Mouse (Mus musculus) embryonic facial prominence, embryonic 15.5 days (tissue): ENCODE results near the gene Flcn. TPM values are rescaled to one million over a fixed set of nuclear protein-coding genes. Genes with fewer than 3 reads are reported as not detected.

Source experiments
- ATAC-seq: fragments of 200-750 bp; cut with Nextera tagmentation; 2 replicates; pipeline ENCODE4 v1.8.0; 2017; ENCODE audit warnings: low read depth, moderate TSS enrichment; ENCODE audit not compliant: insufficient number of reproducible peaks, low FRiP score, low TSS enrichment
- H3K27ac ChIP-seq: fragments of 300-500 bp; sonication (generic); replicated peaks from 2 replicates; pipeline ENCODE4 v1.5.1; 2015; ENCODE audit warnings: mild to moderate bottlenecking, inconsistent platforms
- H3K27me3 ChIP-seq: fragments of 300-500 bp; sonication (generic); 2 replicates; pipeline ENCODE4 v1.6.1; 2015; ENCODE audit warnings: inconsistent platforms
- H3K36me3 ChIP-seq: fragments of 300-500 bp; sonication (generic); 2 replicates; pipeline ENCODE4 v1.6.1; 2015; ENCODE audit warnings: mild to moderate bottlenecking, inconsistent platforms
- H3K4me1 ChIP-seq: fragments of 300-500 bp; sonication (generic); 2 replicates; pipeline ENCODE4 v1.6.1; 2015; ENCODE audit warnings: inconsistent platforms
- H3K4me2 ChIP-seq: fragments of 300-500 bp; sonication (generic); replicated peaks from 2 replicates; pipeline ENCODE4 v1.6.1; 2015; ENCODE audit warnings: mild to moderate bottlenecking, inconsistent platforms
- H3K4me3 ChIP-seq: fragments of 300-500 bp; sonication (generic); replicated peaks from 2 replicates; pipeline ENCODE4 v1.5.1; 2015; ENCODE audit warnings: mild to moderate bottlenecking, inconsistent platforms
- H3K9ac ChIP-seq: fragments of 300-500 bp; sonication (generic); 2 replicates; pipeline ENCODE4 v1.6.1; 2015; ENCODE audit warnings: inconsistent platforms
- H3K9me3 ChIP-seq: fragments of 300-500 bp; sonication (generic); replicated peaks from 2 replicates; pipeline ENCODE4 v1.6.1; 2016; ENCODE audit warnings: inconsistent platforms
- WGBS: fragments of 180-500 bp; shearing (Covaris S2); methylation state at CpG from one replicate; pipeline ENCODE4 v1.1.7; 2015; 5-methylcytosine and 5-hydroxymethylcytosine counted together
- polyA plus RNA-seq: library from polyadenylated mRNA; unstranded; fragments of >200 nt; fragmentation: Nextera tagmentation; extraction: Ambion mirVana; gene quantifications from 2 replicates; pipeline ENCODE4 v1.2.1, GENCODE M21; 2015

Gene Flcn
- polyA plus RNA-seq, 1 experiment from 2014 or later = 36.6 TPM

DNA sequence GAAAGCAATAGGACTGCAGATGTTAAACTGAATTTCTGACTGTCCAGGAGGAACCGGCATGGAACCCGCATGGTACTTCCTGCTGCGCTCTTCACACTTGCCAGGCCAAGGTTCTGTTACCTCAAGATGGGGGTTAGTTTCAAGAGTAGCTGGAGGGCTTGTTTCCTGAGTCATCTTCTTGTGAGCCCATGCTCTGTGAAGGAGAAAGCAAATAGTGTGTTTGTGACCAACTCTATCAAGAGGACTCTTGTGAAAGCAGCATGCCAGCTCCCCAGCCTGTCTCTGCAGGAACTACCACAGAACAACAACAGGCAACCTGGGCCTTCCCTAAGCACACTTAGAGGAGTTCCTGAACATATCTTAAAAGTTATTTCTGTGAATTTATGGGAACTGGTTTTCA, 8.1 kb upstream of the Flcn start:
- 96% methylated on average over 3 of the region's 3 CpGs for WGBS
- Histone ChIP-seq H3K9me3 (no peaks in the 10 kb centered on the region), H3K4me2 (no peak overlapping the region), H3K4me1 (no peaks in the 10 kb centered on the region), H3K9ac (no peak overlapping the region), H3K4me3 (no peak overlapping the region), H3K27me3 (no peaks in the 10 kb centered on the region), H3K36me3 (peaks cover 66% of the 10 kb centered on the region), H3K27ac (no peak overlapping the region)
- no peak for ATAC-seq

DNA sequence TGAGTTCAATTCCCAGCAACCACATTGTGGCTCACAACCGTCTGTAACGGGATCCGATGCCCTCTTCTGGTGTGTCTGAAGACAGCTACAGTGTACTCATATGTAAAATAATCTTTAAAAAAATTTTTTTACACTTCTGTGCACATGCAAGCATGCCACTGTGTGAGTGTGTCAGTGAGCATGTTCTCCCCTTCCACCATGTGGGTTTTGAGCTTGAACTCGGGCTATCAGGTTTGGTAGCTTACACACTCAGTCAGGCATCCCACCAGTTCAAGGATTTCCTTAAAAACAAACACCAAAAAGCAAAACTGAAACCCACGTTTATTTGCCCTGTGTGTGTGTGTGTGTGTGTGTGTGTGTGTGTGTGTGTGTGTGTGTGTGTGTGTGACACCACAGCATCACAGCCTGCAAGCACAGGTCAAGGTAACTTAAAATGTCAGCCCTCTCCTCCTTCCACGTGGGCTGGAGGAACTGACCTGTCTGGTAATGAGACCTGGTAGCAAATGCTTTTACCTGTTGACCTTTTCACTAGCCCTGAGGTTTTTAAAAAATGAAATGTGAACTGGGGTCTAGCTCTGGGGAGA, 5.8 kb upstream of the Flcn start:
- 85% methylated on average over 6 of the region's 6 CpGs for WGBS
- H3K27me3 ChIP-seq = no peaks in the 10 kb centered on the region
- H3K27ac ChIP-seq = no peak overlapping the region
- no peak overlapping the region for H3K9ac ChIP-seq
- no peak overlapping the region for H3K4me2 ChIP-seq
- peaks cover 7% of the 10 kb centered on the region; the same call in 1 of the 2 replicates for H3K4me1 ChIP-seq
- no peak for ATAC-seq
- no peaks in the 10 kb centered on the region for H3K9me3 ChIP-seq
- peaks cover 47% of the 10 kb centered on the region for H3K36me3 ChIP-seq
- no peak overlapping the region for H3K4me3 ChIP-seq

DNA sequence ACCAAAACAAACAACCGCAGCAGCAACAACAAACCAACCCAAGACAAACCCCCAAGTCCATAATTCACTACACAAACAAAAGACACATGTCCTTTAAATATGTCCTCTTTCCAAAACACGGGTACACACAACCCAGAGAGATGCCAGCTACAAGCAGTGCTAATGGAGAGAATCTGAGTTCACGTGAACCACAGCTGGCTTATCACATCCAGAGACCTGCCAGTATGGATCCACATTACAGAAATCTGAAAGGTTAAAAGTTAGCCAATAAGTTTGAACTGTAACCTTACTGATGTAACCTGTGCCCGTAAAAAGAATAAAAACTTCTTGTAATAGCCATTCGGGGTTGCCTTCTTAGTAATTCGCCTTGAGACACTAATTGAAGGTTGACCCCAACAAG, 5.1 kb upstream of the Flcn start:
- H3K4me2 ChIP-seq = no peak overlapping the region
- H3K27me3 ChIP-seq = no peaks in the 10 kb centered on the region
- peaks cover 10% of the 10 kb centered on the region; the same call in 1 of the 2 replicates for H3K4me1 ChIP-seq
- H3K9me3 ChIP-seq = no peaks in the 10 kb centered on the region
- no peak overlapping the region for H3K4me3 ChIP-seq
- peaks cover 41% of the 10 kb centered on the region for H3K36me3 ChIP-seq
- 81% methylated on average over 6 of the region's 6 CpGs for WGBS
- H3K9ac ChIP-seq = no peak overlapping the region
- ATAC-seq = no peak
- H3K27ac ChIP-seq = no peak overlapping the region

DNA sequence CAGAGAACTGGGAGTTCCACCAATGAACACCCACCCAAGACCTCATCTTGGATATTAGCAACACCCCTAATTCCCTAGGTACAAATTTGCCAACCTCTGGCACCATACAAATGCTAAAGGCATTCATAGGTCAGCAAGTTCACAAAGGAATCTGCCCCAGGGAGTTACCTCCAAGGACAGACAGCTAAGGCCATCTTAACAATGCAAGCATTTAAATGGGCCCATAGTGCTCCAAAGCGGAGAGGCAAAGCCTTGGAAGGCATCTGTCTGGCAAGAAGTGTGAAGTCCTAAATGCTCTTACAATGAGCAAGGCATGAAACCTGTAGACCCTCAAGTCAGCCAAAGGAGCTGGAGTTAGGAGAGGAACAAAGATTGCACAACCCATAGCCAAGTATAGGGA, 4.5 kb upstream of the Flcn start:
- Histone ChIP-seq H3K9me3 (no peaks in the 10 kb centered on the region), H3K36me3 (peaks cover 34% of the 10 kb centered on the region), H3K27ac (no peak overlapping the region), H3K4me2 (no peak overlapping the region), H3K27me3 (no peaks in the 10 kb centered on the region), H3K4me3 (no peak overlapping the region), H3K9ac (no peak overlapping the region), H3K4me1 (peaks cover 10% of the 10 kb centered on the region; the same call in 1 of the 2 replicates)
- no peak for ATAC-seq
- WGBS = 77% methylated on average over 1 of the region's 1 CpGs

DNA sequence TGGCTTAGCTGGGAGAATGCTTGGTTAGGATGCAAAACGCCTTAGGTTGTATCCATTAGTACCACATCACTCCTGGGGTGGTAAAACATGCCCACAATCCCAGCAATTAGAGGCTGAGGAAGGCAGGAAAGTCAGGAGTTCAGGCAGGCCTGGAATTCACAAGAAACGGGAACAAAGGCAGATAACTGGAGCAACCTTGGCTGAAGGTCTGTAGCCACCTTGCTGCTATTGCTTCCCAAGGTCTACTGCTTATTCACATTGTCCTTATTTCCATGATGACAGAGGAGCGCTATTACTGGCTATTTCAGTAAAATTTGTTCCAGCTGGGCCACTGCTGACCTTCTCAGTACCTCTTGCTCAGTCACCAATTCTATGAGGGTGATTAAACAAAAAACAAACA, 3.5 kb upstream of the Flcn start:
- no peak overlapping the region for H3K4me2 ChIP-seq
- H3K27ac ChIP-seq = no peak overlapping the region
- WGBS = 52% methylated on average over 3 of the region's 3 CpGs
- peaks cover 24% of the 10 kb centered on the region for H3K36me3 ChIP-seq
- peaks cover 18% of the 10 kb centered on the region for H3K4me1 ChIP-seq
- H3K27me3 ChIP-seq = no peaks in the 10 kb centered on the region
- H3K9me3 ChIP-seq = no peaks in the 10 kb centered on the region
- no peak for ATAC-seq
- no peak overlapping the region for H3K4me3 ChIP-seq
- no peak overlapping the region for H3K9ac ChIP-seq

DNA sequence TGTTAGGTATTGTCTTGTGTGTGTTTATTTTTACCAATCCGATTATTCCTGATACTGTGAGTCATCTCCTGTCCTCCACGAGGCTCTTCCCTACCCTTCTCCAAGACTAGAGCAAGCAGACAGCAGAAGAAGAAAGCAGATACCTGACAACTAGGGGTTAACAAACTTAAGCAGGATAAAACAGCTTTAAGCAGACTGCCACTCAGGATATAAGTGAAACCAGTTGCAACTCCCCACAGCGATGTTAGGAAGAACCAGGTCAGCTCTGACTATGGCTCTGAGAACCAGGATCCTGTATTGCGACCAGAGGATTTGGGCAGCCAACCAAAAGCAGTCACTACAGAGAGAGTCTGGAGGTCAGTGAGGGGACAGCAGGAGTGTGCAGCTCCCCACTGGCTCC, 1.4 kb upstream of the Flcn start:
- Histone ChIP-seq H3K27me3 (no peaks in the 10 kb centered on the region), H3K4me3 (peak overlapping the region; percentile 7; the same call in 1 of the 2 replicates), H3K36me3 (peaks cover 19% of the 10 kb centered on the region), H3K27ac (peak overlapping the region; percentile 98), H3K9ac (no peak overlapping the region), H3K4me1 (peaks cover 22% of the 10 kb centered on the region), H3K4me2 (peak overlapping the region; percentile 81), H3K9me3 (no peaks in the 10 kb centered on the region)
- ATAC-seq = no peak
- 32% methylated on average over 4 of the region's 4 CpGs for WGBS

DNA sequence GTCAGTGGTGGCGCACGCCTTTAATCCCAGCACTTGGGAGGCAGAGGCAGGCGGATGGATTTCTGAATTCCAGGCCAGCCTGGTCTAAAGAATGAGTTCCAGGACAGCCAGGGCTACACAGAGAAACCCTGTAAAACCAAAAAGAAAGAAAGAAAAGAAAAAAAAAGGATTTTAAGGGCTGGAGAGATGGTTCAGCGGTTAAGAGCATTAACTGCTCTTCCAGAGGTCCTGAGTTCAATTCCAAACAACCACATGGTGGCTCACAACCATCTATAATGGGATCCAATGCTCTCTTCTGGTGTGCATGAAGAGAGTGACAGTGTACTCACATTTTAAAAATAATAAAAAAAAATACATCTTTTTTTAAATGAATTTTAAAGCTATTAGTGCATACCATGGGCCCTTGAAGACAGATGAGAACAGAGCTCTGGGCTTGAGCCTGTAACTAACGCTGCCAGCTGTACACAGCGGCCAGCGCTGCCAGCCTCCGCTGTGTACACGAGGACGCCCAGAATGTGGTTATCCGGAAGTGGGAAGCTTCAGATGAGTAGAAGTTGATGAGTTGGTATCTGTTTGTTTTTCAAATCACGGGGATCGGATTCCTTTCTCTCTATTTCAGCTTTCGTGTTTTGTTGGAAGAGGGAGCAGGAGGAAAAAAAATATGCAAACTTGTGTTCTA, 803 bp upstream of the Flcn start:
- peak overlapping the region; percentile 93; the same call in 1 of the 2 replicates for H3K9ac ChIP-seq
- peak overlapping the region; percentile 78 for H3K4me3 ChIP-seq
- H3K36me3 ChIP-seq = peaks cover 22% of the 10 kb centered on the region
- H3K9me3 ChIP-seq = no peaks in the 10 kb centered on the region
- H3K4me1 ChIP-seq = peaks cover 22% of the 10 kb centered on the region
- no peaks in the 10 kb centered on the region for H3K27me3 ChIP-seq
- ATAC-seq = no peak
- peak overlapping the region; percentile 98 for H3K27ac ChIP-seq
- peak overlapping the region; percentile 81 for H3K4me2 ChIP-seq
- WGBS = 49% methylated on average over 14 of the region's 14 CpGs

DNA sequence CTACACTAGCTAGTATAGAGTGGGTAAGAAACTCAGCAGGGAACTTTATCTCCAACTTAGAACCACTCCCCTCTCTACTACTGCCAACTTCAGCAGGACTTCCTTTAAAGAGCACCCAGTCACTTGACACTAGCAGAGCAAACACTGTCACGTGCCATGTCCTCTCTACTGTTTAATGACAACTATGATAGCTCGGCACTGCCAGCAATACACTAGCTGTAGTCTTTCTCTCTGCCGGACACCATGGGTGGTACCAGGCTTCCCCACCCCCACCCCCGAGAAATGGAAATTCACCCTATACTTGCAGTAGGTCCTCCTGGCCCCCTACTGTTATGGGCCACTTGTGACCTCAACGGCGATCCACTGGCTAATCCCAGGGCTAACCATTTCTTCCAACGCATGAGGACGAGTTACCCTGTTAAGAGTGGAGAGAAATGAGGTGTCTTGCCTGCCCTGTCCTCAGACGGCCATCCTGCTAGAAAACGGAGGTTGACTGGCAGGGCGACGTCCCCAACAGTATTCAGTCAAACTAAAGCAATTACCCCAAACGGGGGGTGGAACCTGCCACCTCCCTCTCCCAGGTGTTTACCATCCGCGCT, 646 bp downstream of the Flcn start:
- H3K4me3 ChIP-seq = peak overlapping the region; percentile 78
- peaks cover 30% of the 10 kb centered on the region for H3K36me3 ChIP-seq
- H3K9me3 ChIP-seq = no peaks in the 10 kb centered on the region
- peak overlapping the region; percentile 81 for H3K4me2 ChIP-seq
- ATAC-seq = 0 out of 2 replicates have a peak, but pooled peaks have one; percentile 0
- H3K9ac ChIP-seq = peak overlapping the region; percentile 93
- peaks cover 22% of the 10 kb centered on the region for H3K4me1 ChIP-seq
- H3K27ac ChIP-seq = peak overlapping the region; percentile 98
- H3K27me3 ChIP-seq = no peaks in the 10 kb centered on the region
- WGBS = under 1% methylated on average over 15 of the region's 15 CpGs

DNA sequence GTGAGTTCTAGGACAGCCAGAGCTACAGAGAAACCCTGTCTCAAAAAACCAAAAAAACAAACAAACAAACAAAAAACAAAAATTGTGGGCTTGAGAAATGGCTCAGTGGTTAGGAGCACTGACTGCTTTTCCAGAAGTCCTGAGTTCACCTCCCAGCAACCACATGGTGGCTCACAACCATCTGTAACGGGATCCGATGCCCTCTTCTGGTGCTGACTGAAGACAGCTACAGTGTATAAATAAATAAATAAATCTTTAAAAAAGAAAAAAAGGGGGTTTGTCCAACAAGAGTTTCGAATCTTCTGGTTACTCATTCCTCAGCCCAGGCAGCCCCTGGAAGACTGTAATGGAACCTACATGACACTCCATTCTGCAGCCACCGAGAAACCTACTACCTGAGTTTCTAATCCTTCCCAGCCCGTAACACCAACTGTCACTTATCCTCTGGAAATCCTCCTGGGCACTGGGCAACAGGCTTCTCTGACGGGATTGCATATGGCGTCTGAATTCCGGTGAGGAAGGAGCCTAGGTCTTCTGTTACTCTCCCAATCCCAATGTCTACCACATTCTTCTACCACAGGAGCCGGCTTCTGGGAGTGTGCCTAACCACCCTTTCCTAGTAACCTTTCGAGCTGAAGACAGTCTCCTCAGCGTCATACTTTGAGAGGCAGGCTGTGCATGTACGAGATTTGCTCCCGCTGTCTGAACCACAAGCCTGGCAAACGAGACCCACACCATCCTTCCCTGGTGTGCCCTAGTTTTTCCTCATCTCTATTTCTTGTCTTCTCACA, 1.5 kb downstream of the Flcn start:
- Histone ChIP-seq H3K9ac (no peak overlapping the region; the same call in 1 of the 2 replicates), H3K27ac (peak overlapping the region; percentile 98; the same call in 1 of the 2 replicates), H3K36me3 (peaks cover 36% of the 10 kb centered on the region), H3K4me1 (peaks cover 22% of the 10 kb centered on the region), H3K9me3 (no peaks in the 10 kb centered on the region), H3K4me3 (peak overlapping the region; percentile 78), H3K4me2 (peak overlapping the region; percentile 81), H3K27me3 (no peaks in the 10 kb centered on the region)
- ATAC-seq = no peak
- WGBS = 53% methylated on average over 14 of the region's 14 CpGs

DNA sequence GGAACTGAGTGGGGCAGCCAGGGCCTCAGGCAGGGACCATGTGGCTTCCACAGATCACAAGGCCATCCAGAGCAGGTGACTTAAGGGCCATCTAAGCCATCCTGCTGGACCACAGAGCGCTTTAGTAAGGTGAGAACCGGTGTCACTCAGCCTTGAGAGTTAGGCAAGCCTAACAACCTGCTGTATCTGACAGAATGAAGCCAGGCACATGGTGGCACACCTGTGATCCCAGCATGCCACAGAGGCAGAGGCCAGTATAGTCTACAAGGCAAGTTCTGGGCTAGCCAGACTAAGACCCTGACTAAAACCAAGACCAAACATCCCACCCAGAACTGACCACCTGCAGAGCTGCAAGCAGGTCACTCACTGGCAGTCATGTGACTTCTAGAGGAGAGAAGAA, 4.2 kb downstream of the Flcn start:
- H3K27ac ChIP-seq = no peak overlapping the region; the same call in 1 of the 2 replicates
- H3K9me3 ChIP-seq = no peaks in the 10 kb centered on the region
- H3K4me2 ChIP-seq = no peak overlapping the region
- H3K4me1 ChIP-seq = peaks cover 16% of the 10 kb centered on the region
- H3K27me3 ChIP-seq = no peaks in the 10 kb centered on the region
- peaks cover 63% of the 10 kb centered on the region for H3K36me3 ChIP-seq
- WGBS = 82% methylated on average over 2 of the region's 2 CpGs
- no peak for ATAC-seq
- no peak overlapping the region for H3K4me3 ChIP-seq
- H3K9ac ChIP-seq = no peak overlapping the region

DNA sequence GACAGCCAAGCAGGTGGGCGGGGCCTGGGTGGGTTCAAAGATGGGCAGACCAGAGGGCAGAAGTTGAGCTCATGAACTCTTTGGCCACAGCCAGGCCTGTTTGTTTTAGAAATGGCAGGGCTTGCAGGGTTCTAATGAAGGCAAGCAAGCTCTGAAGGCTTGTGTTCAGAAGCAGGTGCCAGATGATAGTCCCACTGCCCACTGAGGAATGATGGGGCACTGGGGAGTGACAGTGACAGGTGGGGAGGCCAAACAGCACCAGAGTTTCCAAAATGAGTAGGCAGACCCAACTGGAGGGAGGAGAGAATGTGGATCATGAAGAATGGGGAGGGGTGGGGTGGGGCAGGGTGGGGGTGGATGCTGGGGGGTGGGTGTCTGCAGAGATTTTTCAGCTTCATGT, 4.6 kb downstream of the Flcn start:
- H3K9ac ChIP-seq = no peak overlapping the region
- 85% methylated on average over 1 of the region's 1 CpGs for WGBS
- no peaks in the 10 kb centered on the region for H3K9me3 ChIP-seq
- no peak overlapping the region for H3K4me2 ChIP-seq
- H3K27ac ChIP-seq = no peak overlapping the region
- H3K36me3 ChIP-seq = peaks cover 67% of the 10 kb centered on the region
- H3K4me3 ChIP-seq = no peak overlapping the region
- ATAC-seq = no peak
- H3K27me3 ChIP-seq = no peaks in the 10 kb centered on the region
- peaks cover 12% of the 10 kb centered on the region for H3K4me1 ChIP-seq
